Mouse (Mus musculus) heart, embryonic 16.5 days (tissue): Measurements from ENCODE around the gene Dynll1. TPM values are rescaled to one million over a fixed set of nuclear protein-coding genes. Genes with fewer than 3 reads are reported as not detected.

Experiments used
- ATAC-seq: fragments of 200-750 bp; cut with Nextera tagmentation; replicated peaks from 2 replicates; pipeline ENCODE4 v1.8.0; 2017; ENCODE audit warnings: moderate number of reproducible peaks; ENCODE audit not compliant: insufficient read depth, low FRiP score; ENCODE audit errors: extremely low read depth
- H3K27ac ChIP-seq: fragments of 300-500 bp; sonication (generic); 2 replicates; pipeline ENCODE4 v1.5.1; 2014; ENCODE audit warnings: mild to moderate bottlenecking, low read length, control low read depth, moderate library complexity
- H3K27me3 ChIP-seq: fragments of 300-500 bp; sonication (generic); 2 replicates; pipeline ENCODE4 v1.6.1; 2014; ENCODE audit warnings: low read length, mixed read lengths; ENCODE audit not compliant: control insufficient read depth, insufficient read depth
- H3K36me3 ChIP-seq: fragments of 300-500 bp; sonication (generic); 2 replicates; pipeline ENCODE4 v1.6.1; 2014; ENCODE audit not compliant: control insufficient read depth, insufficient read depth
- H3K4me1 ChIP-seq: fragments of 300-500 bp; sonication (generic); 2 replicates; pipeline ENCODE4 v1.6.1; 2014; ENCODE audit warnings: low read length, mixed read lengths; ENCODE audit not compliant: control insufficient read depth, insufficient read depth
- H3K4me2 ChIP-seq: fragments of 300-500 bp; sonication (generic); 2 replicates; pipeline ENCODE4 v1.6.1; 2014; ENCODE audit warnings: low read depth, mild to moderate bottlenecking, control low read depth, low read length
- H3K4me3 ChIP-seq: fragments of 300-500 bp; sonication (generic); 2 replicates; pipeline ENCODE4 v1.5.1; 2014; ENCODE audit warnings: mild to moderate bottlenecking, control low read depth, low read length
- H3K9ac ChIP-seq: fragments of 300-500 bp; sonication (generic); 2 replicates; pipeline ENCODE4 v1.6.1; 2014; ENCODE audit warnings: low read length, control low read depth
- H3K9me3 ChIP-seq: fragments of 300-500 bp; sonication (generic); replicated peaks from 2 replicates; pipeline ENCODE4 v1.6.1; 2016; ENCODE audit warnings: low read length; ENCODE audit not compliant: control insufficient read depth
- WGBS: fragments of 180-500 bp; shearing (Covaris S2); extraction: QIAGEN DNeasy Blood & Tissue Kit; methylation state at CpG from one replicate; pipeline ENCODE4 v1.1.7; 2014; 5-methylcytosine and 5-hydroxymethylcytosine counted together
- polyA plus RNA-seq: library from polyadenylated mRNA; unstranded; fragments of >200 nt; fragmentation: Nextera tagmentation; extraction: Ambion mirVana; gene quantifications from 2 replicates; pipeline ENCODE4 v1.2.1, GENCODE M21; 2015

The Dynll1 gene
- polyA plus RNA-seq, 1 experiment from 2014 or later, result 1,055 TPM

- no peaks in the 10 kb centered on the region for H3K9me3 ChIP-seq
- H3K27ac ChIP-seq, result peak overlapping the region; percentile 76
- H3K9ac ChIP-seq, result peak overlapping the region; percentile 89
- peak overlapping the region; percentile 65 for H3K4me2 ChIP-seq
- peaks cover 5% of the 10 kb centered on the region for H3K4me1 ChIP-seq
- peaks cover 17% of the 10 kb centered on the region for H3K36me3 ChIP-seq
- 6% methylated on average over 17 of the region's 17 CpGs for WGBS
- H3K4me3 ChIP-seq, result peak overlapping the region; percentile 84
- H3K27me3 ChIP-seq, result no peaks in the 10 kb centered on the region
- ATAC-seq, result peak; percentile 23; the same call in 1 of the 2 replicates
Observed at GRCm38 (mm10) chr5:115280050-115280687, 20.6 kb downstream of the Dynll1 start.

- Histone ChIP-seq H3K9me3 (no peaks in the 10 kb centered on the region), H3K36me3 (peaks cover 12% of the 10 kb centered on the region), H3K27ac (peak within 1 kb of the TSS; percentile 76), H3K4me3 (peak within 1 kb of the TSS; percentile 84), H3K9ac (peak within 1 kb of the TSS; percentile 89), H3K27me3 (no peaks in the 10 kb centered on the region), H3K4me1 (peaks cover 5% of the 10 kb centered on the region), H3K4me2 (peak within 1 kb of the TSS; percentile 65)
- ATAC-seq, result peak; percentile 88
- 3% methylated on average over 45 of the region's 45 CpGs for WGBS
Observed at GRCm38 (mm10) chr5:115279226-115280049, 21.4 kb downstream of the Dynll1 start, which contains the start of gene Coq5. Gene Coq5 (plus strand): TSS chr5:115279666.

- Histone ChIP-seq H3K27ac (no peak overlapping the region), H3K27me3 (no peaks in the 10 kb centered on the region), H3K9ac (no peak overlapping the region), H3K4me2 (no peak overlapping the region), H3K9me3 (no peaks in the 10 kb centered on the region), H3K4me3 (no peak overlapping the region), H3K4me1 (peaks cover 5% of the 10 kb centered on the region), H3K36me3 (peaks cover 6% of the 10 kb centered on the region)
- WGBS, result 58% methylated on average over 2 of the region's 2 CpGs
- no peak for ATAC-seq
Observed at GRCm38 (mm10) chr5:115278785-115279184, 22.0 kb downstream of the Dynll1 start.

- WGBS, result 77% methylated on average over 1 of the region's 1 CpGs
- Histone ChIP-seq H3K9me3 (no peaks in the 10 kb centered on the region), H3K36me3 (no peaks in the 10 kb centered on the region), H3K4me3 (no peak overlapping the region), H3K27ac (no peak overlapping the region), H3K4me2 (no peak overlapping the region), H3K9ac (no peak overlapping the region), H3K27me3 (no peaks in the 10 kb centered on the region), H3K4me1 (peaks cover 8% of the 10 kb centered on the region)
- ATAC-seq, result no peak
Observed at GRCm38 (mm10) chr5:115278053-115278452, 22.7 kb downstream of the Dynll1 start.

- H3K4me2 ChIP-seq, result no peak overlapping the region
- H3K27me3 ChIP-seq, result no peaks in the 10 kb centered on the region
- H3K4me1 ChIP-seq, result peaks cover 14% of the 10 kb centered on the region
- H3K9ac ChIP-seq, result no peak overlapping the region
- ATAC-seq, result no peak
- H3K9me3 ChIP-seq, result no peaks in the 10 kb centered on the region
- 33% methylated on average over 14 of the region's 14 CpGs for WGBS
- no peak overlapping the region for H3K4me3 ChIP-seq
- H3K27ac ChIP-seq, result no peak overlapping the region
- H3K36me3 ChIP-seq, result no peaks in the 10 kb centered on the region
Observed at GRCm38 (mm10) chr5:115275998-115276397, 24.8 kb downstream of the Dynll1 start.

- no peak for ATAC-seq
- 80% methylated on average over 1 of the region's 1 CpGs for WGBS
- Histone ChIP-seq H3K27ac (no peak overlapping the region), H3K9ac (no peak overlapping the region), H3K9me3 (no peaks in the 10 kb centered on the region), H3K36me3 (no peaks in the 10 kb centered on the region), H3K4me2 (no peak overlapping the region), H3K4me3 (no peak overlapping the region), H3K4me1 (peaks cover 21% of the 10 kb centered on the region), H3K27me3 (no peaks in the 10 kb centered on the region)
Observed at GRCm38 (mm10) chr5:115274771-115275170, 26.0 kb downstream of the Dynll1 start.

- H3K4me1 ChIP-seq, result peaks cover 26% of the 10 kb centered on the region
- ATAC-seq, result no peak
Observed at GRCm38 (mm10) chr5:115274353-115274752, 26.4 kb downstream of the Dynll1 start.

GRCm38 (mm10) chr5:115273549-115274135, 27.2 kb downstream of the Dynll1 start:
- Histone ChIP-seq H3K9me3 (no peaks in the 10 kb centered on the region), H3K9ac (peak overlapping the region; percentile 98; the same call in 1 of the 2 replicates), H3K4me2 (no peak overlapping the region), H3K4me3 (no peak overlapping the region), H3K27me3 (no peaks in the 10 kb centered on the region), H3K27ac (peak overlapping the region; percentile 76; the same call in 1 of the 2 replicates), H3K36me3 (0 out of 2 replicates have a peak, but pooled peaks cover 2% of the 10 kb centered on the region), H3K4me1 (peaks cover 33% of the 10 kb centered on the region)
- 69% methylated on average over 6 of the region's 6 CpGs for WGBS
- ATAC-seq, result no peak

More at GRCm38 (mm10) chr5:115274353-115274752, 26.4 kb downstream of the Dynll1 start:
- no peak overlapping the region for H3K4me3 ChIP-seq
- H3K4me2 ChIP-seq, result no peak overlapping the region
- H3K27ac ChIP-seq, result no peak overlapping the region
- H3K27me3 ChIP-seq, result no peaks in the 10 kb centered on the region
- 57% methylated on average over 1 of the region's 1 CpGs for WGBS
- no peak overlapping the region for H3K9ac ChIP-seq
- no peaks in the 10 kb centered on the region for H3K36me3 ChIP-seq
- no peaks in the 10 kb centered on the region for H3K9me3 ChIP-seq
